Mouse (Mus musculus): Measurements from ENCODE around the gene Kif1c.

Kif1c gene

GRCm38 (mm10) chr11:70667271-70668150 is 32.8 kb upstream of the Kif1c start:
- DNase-seq (ENCODE audit: low spot score), result no peak

- DNase-seq (ENCODE audit: low spot score), result no peak
Measured at GRCm38 (mm10) chr11:70668335-70668770, 32.0 kb upstream of the Kif1c start.

- peak; percentile 99 for DNase-seq (ENCODE audit: low spot score)
Measured at GRCm38 (mm10) chr11:70668771-70669505, 31.4 kb upstream of the Kif1c start, which contains the start of gene Spag7. TSS of gene Spag7 (minus strand) at chr11:70669416.

GRCm38 (mm10) chr11:70669582-70670345 is 30.6 kb upstream of the Kif1c start:
- peak; percentile 79 for DNase-seq (ENCODE audit: low spot score)

GRCm38 (mm10) chr11:70670483-70670882 is 29.9 kb upstream of the Kif1c start:
- DNase-seq (ENCODE audit: low spot score), result no peak

- no peak for DNase-seq (ENCODE audit: low spot score)
Measured at GRCm38 (mm10) chr11:70671333-70672047, 28.9 kb upstream of the Kif1c start.

- DNase-seq (ENCODE audit: low spot score), result no peak
Measured at GRCm38 (mm10) chr11:70674014-70674413, 26.3 kb upstream of the Kif1c start.

- no peak for DNase-seq (ENCODE audit: low spot score)
Measured at GRCm38 (mm10) chr11:70674501-70674900, 25.8 kb upstream of the Kif1c start.

- DNase-seq (ENCODE audit: low spot score), result no peak
Measured at GRCm38 (mm10) chr11:70678092-70678491, 22.3 kb upstream of the Kif1c start.

GRCm38 (mm10) chr11:70678576-70678975 is 21.8 kb upstream of the Kif1c start:
- DNase-seq (ENCODE audit: low spot score), result no peak

- no peak for DNase-seq (ENCODE audit: low spot score)
Measured at GRCm38 (mm10) chr11:70679361-70679760, 21.0 kb upstream of the Kif1c start.

GRCm38 (mm10) chr11:70679894-70680293 is 20.5 kb upstream of the Kif1c start:
- DNase-seq (ENCODE audit: low spot score), result no peak

GRCm38 (mm10) chr11:70681170-70681569 is 19.2 kb upstream of the Kif1c start:
- DNase-seq (ENCODE audit: low spot score), result no peak

GRCm38 (mm10) chr11:70681897-70682581 is 18.3 kb upstream of the Kif1c start:
- DNase-seq (ENCODE audit: low spot score), result peak; percentile 53

- DNase-seq (ENCODE audit: low spot score), result no peak
Measured at GRCm38 (mm10) chr11:70683640-70684039, 16.7 kb upstream of the Kif1c start.

- no peak for DNase-seq (ENCODE audit: low spot score)
Measured at GRCm38 (mm10) chr11:70686901-70687566, 13.3 kb upstream of the Kif1c start.

- peak; percentile 71 for DNase-seq (ENCODE audit: low spot score)
Measured at GRCm38 (mm10) chr11:70687601-70688199, 12.6 kb upstream of the Kif1c start, which contains the start of gene Camta2. TSS of gene Camta2 (minus strand) at chr11:70688105.

GRCm38 (mm10) chr11:70688372-70688771 is 12.0 kb upstream of the Kif1c start:
- peak; percentile 51 for DNase-seq (ENCODE audit: low spot score)

GRCm38 (mm10) chr11:70689578-70689977 is 10.8 kb upstream of the Kif1c start:
- DNase-seq (ENCODE audit: low spot score), result no peak

GRCm38 (mm10) chr11:70693504-70693903 is 6.8 kb upstream of the Kif1c start:
- DNase-seq (ENCODE audit: low spot score), result no peak

Data from adipocyte (in vitro differentiated cells).